ENCODE assay signal across 24 mouse cellular contexts in the genomic region with DNA sequence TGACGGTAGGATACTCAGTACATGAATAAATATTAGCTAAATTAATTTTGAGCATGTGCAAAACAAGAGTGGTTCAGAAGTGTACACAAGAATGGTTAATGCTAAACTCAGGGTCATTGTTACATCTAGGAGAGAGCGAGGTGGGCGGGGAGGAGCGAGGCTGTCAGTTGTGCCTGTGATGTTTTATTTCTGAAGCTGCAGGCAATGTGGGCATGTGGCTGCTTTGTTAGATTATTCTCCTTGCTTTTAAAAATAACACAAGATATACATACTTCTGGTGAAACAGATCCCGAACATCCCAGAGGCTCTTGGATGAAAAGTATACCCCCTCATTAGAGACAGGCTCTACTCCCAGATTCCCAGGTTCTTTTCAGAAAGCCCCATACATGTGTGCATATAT. TPM values are rescaled to one million over a fixed set of nuclear protein-coding genes. Genes with fewer than 3 reads are reported as not detected.
"Had no signal": no experiment of that assay in that cellular context is flagged by ENCODE, and none has a peak within 500 bp of the region (broad histone marks: within the 10 kb centered on the region; RNA-seq: fewer than 3 reads in every experiment).

No protein-coding gene starts in this region.

- H3K4me3 ChIP-seq: limb, embryonic 12.5 days; limb, embryonic 15.5 days; midbrain, embryonic 15.5 days; myocyte; neural tube, embryonic 13.5 days; stomach, embryonic 15.5 days had no signal

- H3K4me1 ChIP-seq: limb, embryonic 12.5 days; limb, embryonic 15.5 days; midbrain, embryonic 15.5 days; neural tube, embryonic 13.5 days; stomach, embryonic 15.5 days had no signal

- DNase-seq: kidney, adult 18-20 months; kidney, adult 9 months; kidney, postnatal 14 days; kidney, postnatal 4 days; layer of hippocampus, postnatal 36 days; left cerebral cortex, postnatal 4 days; liver, postnatal 0 days; lung, embryonic 14.5 days; retina, postnatal 1 day; spleen, adult 18-20 months; thymus, adult 18-20 months; thymus, postnatal 36 days had no signal

- H3K4me2 ChIP-seq: limb, embryonic 12.5 days; limb, embryonic 15.5 days; liver, embryonic 11.5 days; lung, embryonic 14.5 days; midbrain, embryonic 15.5 days; neural tube, embryonic 13.5 days; stomach, embryonic 15.5 days had no signal

- H3K9me3 ChIP-seq: limb, embryonic 12.5 days; limb, embryonic 15.5 days; midbrain, embryonic 15.5 days; neural tube, embryonic 13.5 days; stomach, embryonic 15.5 days had no signal

- H3K36me3 ChIP-seq: limb, embryonic 12.5 days; limb, embryonic 15.5 days; midbrain, embryonic 15.5 days; neural tube, embryonic 13.5 days; stomach, embryonic 15.5 days had no signal

- H3K9ac ChIP-seq: limb, embryonic 12.5 days; limb, embryonic 15.5 days; liver, embryonic 14.5 days; liver, postnatal 0 days; lung, embryonic 14.5 days; midbrain, embryonic 15.5 days; neural tube, embryonic 13.5 days; stomach, embryonic 15.5 days had no signal

- H3K27ac ChIP-seq: limb, embryonic 12.5 days; limb, embryonic 15.5 days; liver, embryonic 14.5 days; macrophage; midbrain, embryonic 15.5 days; neural tube, embryonic 13.5 days; stomach, embryonic 15.5 days had no signal

- ATAC-seq: inflammation-experienced regulatory T-cells, adult 6 months; intestine, embryonic 16.5 days; liver, postnatal 0 days; lung, postnatal 0 days; midbrain, embryonic 15.5 days had no signal

- H3K27me3 ChIP-seq: limb, embryonic 12.5 days; limb, embryonic 15.5 days; midbrain, embryonic 15.5 days; neural tube, embryonic 13.5 days; stomach, embryonic 15.5 days had no signal

RNA-seq across cellular contexts. Expression of a gene that starts 59.8 kb away (rescaled TPM):
- polyA plus RNA-seq: inflammation-experienced regulatory T-cells, adult 6 months; liver, embryonic 11.5 days; macrophage had no signal
